Mouse (Mus musculus) frontal cortex, postnatal 25 days (tissue): Measurements from ENCODE around the gene Gm9857.

Experiments
- DNase-seq, 2 experiments: peaks; one replicate each; pipeline ENCODE4 v3.0.0; 2022; ENCODE audit warnings: low spot score in 2 of 2

Gene Gm9857

DNA sequence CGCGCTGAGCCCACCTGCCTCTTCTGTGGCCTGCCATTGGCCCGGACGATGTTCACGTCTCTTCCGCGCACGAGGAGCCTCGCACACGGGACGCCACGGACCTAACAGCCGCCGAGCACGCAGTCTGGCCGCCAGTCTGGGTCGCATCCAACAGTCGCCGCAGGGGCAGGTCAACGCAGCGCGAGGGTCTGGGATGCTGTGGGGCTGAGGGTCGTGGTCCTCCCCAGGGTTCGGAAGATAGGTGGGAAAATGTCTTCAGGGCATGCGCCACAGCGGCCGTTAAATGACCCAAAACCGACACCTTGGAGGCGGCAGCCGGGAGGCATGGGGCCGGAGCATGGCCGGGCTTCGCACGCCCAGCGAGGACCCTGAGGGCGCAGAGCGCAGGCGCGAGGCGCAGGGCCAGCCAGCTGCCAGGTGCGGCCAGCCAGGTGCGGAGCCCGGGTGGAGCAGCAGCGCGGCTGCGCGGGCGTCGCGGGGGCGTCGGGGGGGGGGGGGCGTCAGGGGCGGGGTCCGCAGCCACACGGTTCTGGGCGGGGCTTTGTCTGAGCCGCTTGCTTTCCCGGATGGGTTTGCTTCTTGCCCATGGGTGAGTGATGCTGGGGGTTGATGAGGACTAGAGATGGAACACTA is at the start of gene Gm9857:
TSS of gene Gm9857 (minus strand) at position 445 of the 633 bp plus-strand sequence.
- no peak for DNase-seq

DNA sequence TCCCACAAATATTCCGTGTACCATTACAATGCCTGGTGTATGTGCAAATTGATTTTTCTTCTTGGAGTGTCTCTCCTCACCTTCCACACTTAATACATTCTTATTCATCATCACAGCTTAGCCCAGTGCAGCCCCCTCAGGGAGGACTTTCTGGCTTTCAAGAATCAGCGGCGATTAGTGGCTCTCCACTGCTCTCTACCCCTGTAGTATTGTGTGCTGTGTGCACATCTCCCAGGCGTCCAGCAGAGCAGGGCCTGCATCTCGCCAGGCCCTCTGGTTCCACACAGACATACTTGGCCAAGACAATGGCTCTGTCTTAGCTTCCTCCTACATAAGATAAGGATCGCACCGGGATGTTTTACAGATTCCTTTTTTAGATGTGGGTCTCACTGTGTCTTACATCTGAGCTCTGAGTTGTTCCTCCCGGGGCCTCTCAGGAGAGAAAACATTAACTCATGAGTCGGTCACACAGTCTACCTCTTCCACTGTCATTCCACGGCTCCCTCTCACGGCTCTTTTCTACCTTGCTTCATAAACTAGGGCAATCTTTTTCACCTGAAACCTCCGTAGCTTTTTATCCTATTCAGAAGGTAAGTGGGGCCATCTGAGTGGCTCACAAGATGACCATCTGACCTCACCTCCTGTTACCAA is 46.9 kb upstream of the Gm9857 start:
- no peak for DNase-seq

- DNase-seq = no peak
Measured at GRCm38 (mm10) chr3:108986534-108986933, 46.3 kb upstream of the Gm9857 start.

- no peak for DNase-seq
Measured at GRCm38 (mm10) chr3:108983989-108984388, 43.7 kb upstream of the Gm9857 start.

GRCm38 (mm10) chr3:108981946-108982345 is 41.7 kb upstream of the Gm9857 start:
- DNase-seq = no peak

DNA sequence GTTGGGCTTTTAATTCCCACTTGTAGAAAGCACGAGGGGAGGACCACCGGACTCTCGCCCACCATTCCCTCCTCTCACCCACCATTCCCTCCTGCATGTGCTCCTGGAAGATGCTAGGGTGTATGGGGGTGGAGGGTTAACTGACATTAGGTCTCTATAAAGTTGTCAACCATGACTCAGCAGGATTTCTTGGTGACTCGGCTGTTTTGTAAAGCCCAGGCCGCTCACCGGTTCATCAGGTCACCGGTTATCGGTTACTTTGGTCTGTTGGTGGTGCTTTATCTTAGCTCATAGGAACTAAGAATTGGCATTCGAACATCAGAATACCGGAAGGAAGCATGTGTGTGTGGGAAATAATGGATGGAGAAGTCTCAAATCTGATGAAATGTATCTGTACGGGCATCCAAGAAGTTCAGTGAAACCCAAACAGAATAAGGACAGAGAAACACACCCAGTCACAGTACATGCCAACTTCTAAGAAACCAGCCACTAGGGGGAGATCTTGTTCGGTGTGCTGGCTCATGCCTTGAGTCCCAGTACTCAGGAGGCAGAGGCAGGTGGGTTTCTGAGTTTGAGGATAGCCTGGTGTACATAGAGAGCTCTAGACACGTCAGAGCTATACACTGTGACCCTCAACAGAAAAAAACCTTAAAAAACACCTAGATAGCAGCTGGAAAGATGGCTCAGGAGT is 37.2 kb upstream of the Gm9857 start:
- no peak for DNase-seq

DNA sequence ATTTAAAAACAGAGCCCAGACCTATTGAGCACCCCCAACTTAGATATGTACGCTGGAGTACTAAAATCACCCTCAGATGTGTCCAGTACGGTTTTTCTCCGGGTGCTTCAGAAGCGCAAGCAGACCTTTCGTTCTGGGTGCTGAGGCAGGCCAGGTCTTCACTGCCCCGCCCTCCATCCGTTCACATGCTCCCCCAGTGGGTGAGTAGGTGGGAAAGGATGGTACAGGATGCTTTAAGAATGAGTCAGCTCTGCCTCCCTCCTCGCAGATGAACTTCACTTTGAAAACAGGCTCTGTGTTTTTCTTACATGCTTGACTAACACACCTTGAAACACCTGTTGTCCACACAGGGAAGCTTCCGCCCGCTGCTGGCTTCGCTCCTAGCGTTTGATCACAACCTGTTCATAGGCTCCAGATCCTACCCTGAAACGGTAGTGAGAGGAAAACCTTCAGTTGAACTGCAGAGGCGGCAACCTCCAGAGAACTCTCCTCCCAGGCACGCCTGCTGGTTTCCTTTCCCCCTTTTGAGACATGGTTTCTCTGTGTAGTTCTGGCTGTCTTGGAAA is 34.8 kb upstream of the Gm9857 start:
- no peak for DNase-seq

- DNase-seq = no peak
Measured at GRCm38 (mm10) chr3:108973980-108974660, 33.9 kb upstream of the Gm9857 start.

GRCm38 (mm10) chr3:108966051-108966450 is 25.8 kb upstream of the Gm9857 start:
- DNase-seq = no peak

DNA sequence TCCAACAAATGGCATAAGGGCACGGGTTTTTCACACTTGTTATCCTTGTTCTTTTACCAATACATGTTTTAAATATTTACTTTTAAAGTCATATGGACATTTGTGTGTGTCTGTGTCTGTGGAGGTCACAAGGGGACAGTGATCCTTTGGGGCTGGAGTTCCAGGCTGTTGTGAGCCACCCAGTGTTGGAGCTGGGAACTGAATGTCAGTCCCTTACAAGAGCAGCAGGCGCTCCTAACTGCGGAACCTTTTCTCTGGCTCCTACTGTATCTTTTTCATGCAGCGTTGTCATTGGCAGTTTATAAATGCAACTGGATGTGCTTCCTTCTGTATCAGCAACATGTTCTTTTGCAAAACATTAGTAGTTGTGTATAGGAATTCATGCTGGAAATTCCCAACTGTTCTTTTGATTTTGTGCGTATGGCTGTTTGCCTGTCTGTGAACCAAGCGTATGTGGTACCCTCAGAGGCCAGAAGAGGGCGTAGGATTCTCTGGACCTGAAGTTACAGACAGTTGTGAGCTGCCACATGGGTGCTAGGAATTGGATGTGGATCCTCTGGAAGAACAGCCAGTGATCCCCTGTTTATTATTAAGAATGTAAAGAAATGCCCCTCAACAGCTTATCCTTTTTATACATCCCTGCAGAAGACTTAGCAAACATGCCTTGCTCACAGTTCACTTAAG is 24.3 kb upstream of the Gm9857 start:
- no peak for DNase-seq

DNA sequence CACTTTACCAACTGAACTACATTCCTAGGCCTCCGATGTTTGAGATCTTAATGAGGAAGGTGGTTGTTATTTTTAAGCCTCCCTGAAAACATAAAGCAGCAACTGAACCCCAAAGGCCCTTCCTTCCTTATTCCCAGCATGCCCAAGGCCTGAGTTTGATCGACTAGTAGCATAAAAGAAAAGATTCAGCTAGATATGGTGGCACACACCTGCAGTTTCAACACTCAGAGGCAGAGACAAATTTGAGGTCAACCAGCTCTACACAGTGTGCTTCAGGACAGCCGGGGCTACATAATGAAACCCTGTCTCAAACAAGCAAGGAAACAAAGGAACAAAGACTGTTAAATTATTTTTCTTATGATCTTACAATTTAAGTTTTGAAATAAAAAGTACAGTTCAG is 23.5 kb upstream of the Gm9857 start:
- DNase-seq = no peak

DNA sequence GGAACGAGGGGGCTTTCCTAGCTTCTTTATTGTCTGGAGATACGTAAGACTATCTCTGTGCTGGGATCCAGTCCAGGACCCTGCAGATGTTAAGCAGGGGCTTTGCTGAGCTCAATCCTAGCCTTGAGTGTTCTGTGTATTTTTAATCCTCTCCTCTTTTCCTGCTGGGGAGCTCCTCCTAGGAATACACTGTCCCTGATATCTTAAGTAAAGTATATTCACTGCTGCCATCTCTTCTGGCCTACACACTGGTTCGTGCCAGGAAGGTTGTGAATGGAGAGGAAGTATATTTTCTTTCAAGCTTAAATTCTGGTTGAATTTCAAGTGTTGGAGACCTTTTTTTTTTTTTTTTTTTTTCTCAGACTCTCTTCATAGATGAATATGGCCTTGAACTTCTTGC is 23.0 kb upstream of the Gm9857 start:
- no peak for DNase-seq

DNA sequence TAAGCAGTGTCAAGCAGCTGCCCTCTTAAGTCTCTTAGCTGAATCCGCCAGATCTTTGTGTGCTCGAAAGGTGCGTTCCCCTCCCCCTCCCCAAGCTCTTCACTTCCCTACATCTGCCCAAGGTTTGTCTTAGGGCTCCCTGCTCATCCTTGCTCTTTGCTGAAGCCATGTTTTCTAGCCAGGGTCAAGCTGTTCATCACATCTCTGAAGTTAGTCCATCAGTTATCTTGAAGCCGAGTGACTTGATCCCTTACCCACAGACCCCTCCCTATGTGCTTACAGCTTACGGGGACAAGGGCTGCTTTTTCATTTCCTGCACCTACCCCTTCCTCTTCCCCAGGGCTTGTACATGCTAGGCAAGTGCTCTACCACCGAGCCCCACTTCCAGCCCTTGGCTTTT is 21.4 kb upstream of the Gm9857 start:
- DNase-seq = no peak

DNA sequence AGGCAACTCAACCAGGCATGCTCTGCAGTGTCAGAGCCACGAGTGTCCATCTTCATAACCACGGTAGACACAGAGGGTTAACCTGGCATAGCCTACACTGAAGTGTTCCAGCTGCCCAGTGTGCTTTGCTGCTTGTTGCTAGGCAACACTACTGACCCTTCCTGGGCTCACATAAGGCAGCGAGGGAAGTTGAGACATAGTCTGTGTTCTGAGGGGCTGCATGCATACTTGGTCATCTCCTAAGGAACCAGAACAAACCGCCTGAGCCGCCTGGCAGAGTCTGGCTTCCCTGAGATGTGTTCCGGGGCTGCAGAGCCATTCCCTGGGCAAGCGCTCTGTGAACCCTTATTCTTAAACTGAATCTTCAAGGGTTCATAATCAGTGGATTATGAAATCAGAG is 21.0 kb upstream of the Gm9857 start:
- no peak for DNase-seq

DNA sequence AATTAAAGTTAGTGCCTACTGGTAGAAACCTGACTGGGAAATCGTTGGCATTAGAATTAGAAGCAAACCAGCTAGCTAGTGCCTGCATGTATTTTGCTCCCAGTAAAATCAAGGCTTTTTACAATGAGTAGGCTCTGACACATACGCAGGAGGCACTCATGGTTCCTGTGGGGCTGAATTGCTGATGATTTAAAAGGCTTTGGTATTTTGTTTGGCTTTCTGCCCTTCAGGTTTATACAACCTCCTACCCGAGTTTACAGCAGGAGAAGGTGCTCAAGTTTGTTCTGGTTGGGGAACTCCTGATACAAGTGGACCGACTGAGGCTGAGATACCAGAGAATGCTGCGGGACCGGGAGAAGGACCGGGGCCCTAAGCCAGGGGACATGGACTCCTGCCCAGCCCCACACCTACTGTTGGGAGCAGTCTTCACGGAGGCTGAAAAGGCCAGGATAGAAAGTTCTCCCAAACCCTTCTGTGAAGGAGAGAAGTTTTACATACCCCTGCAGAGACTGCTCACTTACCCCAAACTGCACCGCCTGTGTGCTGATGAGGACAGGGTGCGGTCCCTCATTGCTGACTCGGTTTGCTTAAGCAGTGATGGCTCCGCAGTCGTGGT is 19.5 kb upstream of the Gm9857 start:
- DNase-seq = no peak

- no peak for DNase-seq
Measured at GRCm38 (mm10) chr3:108957976-108958375, 17.7 kb upstream of the Gm9857 start.

DNA sequence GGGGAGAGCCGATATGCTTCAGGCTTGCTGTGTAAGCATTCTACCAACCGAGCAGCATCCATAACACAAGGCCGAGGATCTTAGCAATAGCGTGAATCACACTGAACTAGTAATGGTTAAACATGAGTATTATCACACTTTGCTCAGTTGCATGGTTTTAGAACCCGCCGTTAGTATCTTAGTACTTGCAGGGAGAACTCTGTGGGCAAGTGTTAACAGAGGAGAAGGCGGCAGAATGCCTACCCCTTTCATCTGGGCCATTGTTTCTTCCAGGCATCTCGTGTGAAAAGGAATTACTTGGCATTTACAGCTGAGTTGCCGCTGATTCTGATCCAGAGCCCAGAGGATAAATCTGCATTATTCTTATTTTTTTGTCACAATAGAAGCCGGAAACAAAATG is 751 bp upstream of the Gm9857 start:
- no peak for DNase-seq

- DNase-seq = no peak
Measured at GRCm38 (mm10) chr3:108939573-108939972, 672 bp downstream of the Gm9857 start, which contains the start of gene Henmt1. TSS of gene Henmt1 (plus strand) at chr3:108939873.

DNA sequence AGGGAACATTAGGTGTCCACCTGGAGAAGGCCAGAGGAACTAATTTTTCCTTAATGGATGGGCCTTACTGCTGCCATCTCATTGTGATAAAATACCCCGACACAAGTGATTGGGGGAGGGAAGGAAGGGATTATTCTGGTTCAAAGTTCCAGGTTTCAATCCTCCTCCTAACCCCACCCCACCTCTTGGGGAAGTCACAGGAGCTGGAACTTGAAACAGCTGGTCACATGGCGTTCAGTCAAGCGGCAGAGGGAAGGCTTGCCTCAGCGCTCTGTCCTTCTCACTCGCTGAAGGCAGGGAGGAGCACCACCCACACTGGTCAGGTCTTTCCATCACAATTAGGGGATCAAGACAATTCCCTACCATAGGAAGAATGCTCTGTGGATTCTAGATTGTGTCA is 1.6 kb downstream of the Gm9857 start:
- no peak for DNase-seq

GRCm38 (mm10) chr3:108933557-108933956 is 6.7 kb downstream of the Gm9857 start:
- DNase-seq = no peak

GRCm38 (mm10) chr3:108926308-108926707 is 13.9 kb downstream of the Gm9857 start:
- no peak for DNase-seq
